In the genomic region with DNA sequence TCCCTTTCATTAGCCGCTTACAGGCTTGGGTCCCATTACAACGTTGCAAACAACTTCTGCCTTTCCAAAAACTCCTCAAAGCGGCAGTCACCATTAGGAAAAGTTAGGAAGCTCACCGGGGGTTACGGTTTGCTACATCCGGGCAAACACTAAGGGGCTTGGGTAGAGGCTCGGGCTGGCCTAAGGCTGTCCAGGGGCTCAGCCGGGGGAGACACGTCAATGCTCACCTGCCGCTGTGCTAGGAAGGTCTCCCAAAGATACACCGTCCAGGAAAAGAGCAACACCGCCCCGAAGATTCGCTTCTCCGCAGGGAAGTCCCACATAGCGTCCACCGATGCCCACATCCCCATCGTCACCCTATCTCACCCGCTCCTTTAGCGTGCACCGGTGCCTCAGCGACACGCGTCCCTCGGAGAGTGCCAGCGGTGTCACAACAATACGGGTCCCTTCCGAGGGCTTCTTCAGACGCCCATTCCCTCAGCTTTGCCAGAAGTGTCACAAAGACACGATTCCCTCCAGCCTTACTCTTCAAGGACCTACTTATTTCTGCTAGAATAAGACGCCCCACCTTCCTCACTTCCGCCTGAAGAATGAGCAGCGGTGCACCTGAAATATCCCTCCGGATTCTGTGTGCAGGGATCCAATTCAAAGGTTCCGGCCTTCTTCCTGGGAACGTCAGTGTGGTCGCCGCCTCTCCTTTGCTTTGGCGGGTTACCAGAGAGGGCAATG, we compare ENCODE assay signal across 8 mouse cellular contexts. TPM values are rescaled to one million over a fixed set of nuclear protein-coding genes. Genes with fewer than 3 reads are reported as not detected.
DNase-seq lines count a peak whose midpoint lies in the region; ATAC-seq and TF ChIP-seq lines count a peak whose summit lies in the region.

A gene (minus strand): TSS at position 592 of the 729 bp plus-strand sequence.

- peak; percentile 83 for ATAC-seq in cerebellum, adult (ENCODE audit: insufficient number of reproducible peaks, low FRiP score, low TSS enrichment)
- peak; percentile 95 for ATAC-seq in forebrain, embryonic 14.5 days
- ATAC-seq in neural tube, embryonic 15.5 days (ENCODE audit: low FRiP score) = peak; percentile 95

- H3K36me3 ChIP-seq in ES-Bruce4 (ENCODE audit: control insufficient read depth, insufficient read depth, low read length, poor library complexity, severe bottlenecking) = peaks cover 16% of the 10 kb centered on the region
- peaks cover 27% of the 10 kb centered on the region for H3K36me3 ChIP-seq in forebrain, embryonic 14.5 days (ENCODE audit: control insufficient read depth, insufficient read depth, low read length)
- peaks cover 26% of the 10 kb centered on the region for H3K36me3 ChIP-seq in neural tube, embryonic 15.5 days

- no peaks in the 10 kb centered on the region for H3K4me1 ChIP-seq in ES-Bruce4 (ENCODE audit: control insufficient read depth, insufficient read depth, low read length)
- H3K4me1 ChIP-seq in forebrain, embryonic 14.5 days (ENCODE audit: control insufficient read depth, insufficient read depth, low read length) = peaks cover 10% of the 10 kb centered on the region
- peaks cover 14% of the 10 kb centered on the region for H3K4me1 ChIP-seq in neural tube, embryonic 15.5 days

- intact Hi-C loops in heart, postnatal 14 days (cut with DNase I) = loop anchor here (10.0 kb wide), 1 partner anchor 117 kb away; a partner anchor contains a TSS

- H3K27ac ChIP-seq in ES-Bruce4 (ENCODE audit: insufficient read depth, low read length) = no peak within 1 kb of the TSS
- no peak within 1 kb of the TSS; the same call in 1 of the 2 replicates for H3K27ac ChIP-seq in forebrain, embryonic 14.5 days (ENCODE audit: low read depth, low read length)
- H3K27ac ChIP-seq in neural tube, embryonic 15.5 days (replicated peaks) = peak within 1 kb of the TSS; percentile 71

- peak; percentile 95 for DNase-seq in forebrain, embryonic 14.5 days (ENCODE audit: low spot score)
- DNase-seq in heart, postnatal 14 days = peak; percentile 75 to 88
- peak; percentile 90 for DNase-seq in layer of hippocampus, adult 11-12 months (ENCODE audit: low spot score)
- peak; percentile 80 to 82 for DNase-seq in lung, adult 18-20 months
- DNase-seq in testis, postnatal 14 days (ENCODE audit: low spot score) = peak; percentile 90

- H3K4me2 ChIP-seq in forebrain, embryonic 14.5 days (ENCODE audit: low read length) = peak within 1 kb of the TSS; percentile 87
- peak within 1 kb of the TSS; percentile 82 for H3K4me2 ChIP-seq in neural tube, embryonic 15.5 days

- TF ChIP-seq EP300 in ES-Bruce4 (IDR thresholded peaks at IDR 0.05; ENCODE audit: insufficient read depth, low read depth, low read length) = no peak

- no peaks in the 10 kb centered on the region for H3K9me3 ChIP-seq in ES-Bruce4 (replicated peaks; ENCODE audit: control insufficient read depth, insufficient read depth, low read length, poor library complexity, severe bottlenecking)
- H3K9me3 ChIP-seq in forebrain, embryonic 14.5 days (replicated peaks; ENCODE audit: control insufficient read depth, low read length) = no peaks in the 10 kb centered on the region
- no peaks in the 10 kb centered on the region for H3K9me3 ChIP-seq in neural tube, embryonic 15.5 days (replicated peaks)

- no peaks in the 10 kb centered on the region for H3K27me3 ChIP-seq in ES-Bruce4 (ENCODE audit: control insufficient read depth, insufficient read depth, low read length, poor library complexity, severe bottlenecking)
- no peaks in the 10 kb centered on the region for H3K27me3 ChIP-seq in forebrain, embryonic 14.5 days (replicated peaks; ENCODE audit: control insufficient read depth, insufficient read depth, low read length)
- H3K27me3 ChIP-seq in neural tube, embryonic 15.5 days (replicated peaks) = no peaks in the 10 kb centered on the region

- TF ChIP-seq CTCF in ES-Bruce4 (IDR thresholded peaks at IDR 0.05; ENCODE audit: low read depth, low read length) = no peak

- WGBS in forebrain, embryonic 14.5 days = under 1% methylated on average over 39 of the region's 39 CpGs
- under 1% methylated on average over 39 of the region's 39 CpGs for WGBS in neural tube, embryonic 15.5 days

- peak within 1 kb of the TSS; percentile 90 for H3K4me3 ChIP-seq in ES-Bruce4 (ENCODE audit: low read depth, low read length)
- H3K4me3 ChIP-seq in forebrain, embryonic 14.5 days (ENCODE audit: low read depth, low read length) = peak within 1 kb of the TSS; percentile 73
- H3K4me3 ChIP-seq in neural tube, embryonic 15.5 days (replicated peaks) = peak within 1 kb of the TSS; percentile 82

- peak; percentile 39 for TF ChIP-seq POLR2A in ES-Bruce4 (IDR thresholded peaks at IDR 0.05; ENCODE audit: insufficient read depth, low read length)

- peak within 1 kb of the TSS; percentile 85 for H3K9ac ChIP-seq in ES-Bruce4 (ENCODE audit: low read depth, poor library complexity, severe bottlenecking)
- peak within 1 kb of the TSS; percentile 81 for H3K9ac ChIP-seq in forebrain, embryonic 14.5 days (ENCODE audit: low read length)
- H3K9ac ChIP-seq in neural tube, embryonic 15.5 days (replicated peaks) = peak within 1 kb of the TSS; percentile 78

RNA-seq across cellular contexts. Expression of the gene that starts here (rescaled TPM):
- polyA plus RNA-seq in ES-Bruce4 (2011; ENCODE audit: insufficient read depth, insufficient read length, low read depth, missing spikeins) = 31.5 and 31.7 TPM in 2 replicates
- polyA plus RNA-seq in forebrain, embryonic 14.5 days (2014; fragmentation: Nextera tagmentation; extraction: Ambion mirVana) = 22.3 and 26.3 TPM in 2 replicates
- 10 to 100 TPM; 19.9 to 22.1 TPM for total RNA-seq in heart, postnatal 14 days (2021)
- polyA plus RNA-seq in neural tube, embryonic 15.5 days (2015; fragmentation: Nextera tagmentation; extraction: Ambion mirVana) = 24.8 and 32.4 TPM in 2 replicates
